19 mouse cellular contexts compared by ENCODE assay signal in the genomic region with DNA sequence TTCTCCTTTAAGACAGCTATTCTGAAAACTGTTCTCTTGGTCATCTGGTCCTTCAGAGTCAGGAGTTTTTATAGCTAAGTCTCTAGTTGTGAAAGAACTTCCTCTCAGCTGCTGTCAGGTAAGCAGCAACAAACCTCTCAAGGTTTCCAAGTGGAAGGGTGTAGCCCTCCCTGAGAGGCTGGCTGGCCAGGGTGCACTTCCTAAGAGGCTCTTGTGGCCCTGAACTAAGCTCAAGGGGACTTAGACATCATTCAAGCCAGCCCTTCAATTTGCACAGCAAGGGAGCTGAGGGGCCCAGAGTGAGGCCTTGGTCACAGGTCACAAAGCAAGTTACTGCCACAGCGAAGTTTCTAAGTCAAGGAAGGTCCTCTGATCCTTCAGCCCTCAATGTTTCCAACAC. TPM values are rescaled to one million over a fixed set of nuclear protein-coding genes. Genes with fewer than 3 reads are reported as not detected.
A peak's percentile ranks its signal among the peaks of the same experiment; 100 is the strongest.
DNase-seq lines count a peak whose midpoint lies in the region; ATAC-seq and TF ChIP-seq lines count a peak whose summit lies in the region.
"Had no signal": no experiment of that assay in that cellular context is flagged by ENCODE, and none has a peak within 500 bp of the region (broad histone marks: within the 10 kb centered on the region; RNA-seq: fewer than 3 reads in every experiment).

No protein-coding gene starts in this region.

- H3K9me3 ChIP-seq in heart, embryonic 14.5 days (ENCODE audit: control insufficient read depth, low read length) = no peaks in the 10 kb centered on the region
- H3K9me3 ChIP-seq in midbrain, embryonic 10.5 days (replicated peaks) = no peaks in the 10 kb centered on the region
- no peaks in the 10 kb centered on the region for H3K9me3 ChIP-seq in midbrain, postnatal 0 days (ENCODE audit: low read length)
- H3K9me3 ChIP-seq in lung, embryonic 14.5 days (ENCODE audit: low read depth, low read length) = no peaks in the 10 kb centered on the region
- H3K9me3 ChIP-seq: G1E; liver, embryonic 13.5 days; neural tube, embryonic 15.5 days had no signal

- H3K36me3 ChIP-seq in heart, embryonic 14.5 days (ENCODE audit: control insufficient read depth, insufficient read depth, low read length) = peaks cover 4% of the 10 kb centered on the region; the same call in 1 of the 2 replicates
- H3K36me3 ChIP-seq in midbrain, embryonic 10.5 days = peaks cover 4% of the 10 kb centered on the region; the same call in 1 of the 2 replicates
- H3K36me3 ChIP-seq in midbrain, postnatal 0 days (ENCODE audit: insufficient read depth, low read length) = no peaks in the 10 kb centered on the region
- H3K36me3 ChIP-seq in lung, embryonic 14.5 days (ENCODE audit: insufficient read depth) = no peaks in the 10 kb centered on the region
- H3K36me3 ChIP-seq in small intestine, adult 2 months (ENCODE audit: control insufficient read depth, insufficient read depth, low read length) = no peaks in the 10 kb centered on the region
- H3K36me3 ChIP-seq: liver, embryonic 13.5 days; neural tube, embryonic 15.5 days had no signal

- H3K27me3 ChIP-seq in heart, embryonic 14.5 days (ENCODE audit: control insufficient read depth, insufficient read depth, low read length) = no peaks in the 10 kb centered on the region
- no peaks in the 10 kb centered on the region for H3K27me3 ChIP-seq in midbrain, embryonic 10.5 days (ENCODE audit: low read depth, poor library complexity, severe bottlenecking)
- H3K27me3 ChIP-seq in midbrain, postnatal 0 days (ENCODE audit: insufficient read depth, low read length) = no peaks in the 10 kb centered on the region
- H3K27me3 ChIP-seq in lung, embryonic 14.5 days (ENCODE audit: insufficient read depth, low read length) = no peaks in the 10 kb centered on the region
- H3K27me3 ChIP-seq in small intestine, adult 2 months (ENCODE audit: control insufficient read depth, insufficient read depth, low read length) = no peaks in the 10 kb centered on the region
- H3K27me3 ChIP-seq: liver, embryonic 13.5 days; neural tube, embryonic 15.5 days had no signal

- intact Hi-C loops in heart, postnatal 25 days (cut with DNase I) = no loop called here

- TF ChIP-seq CTCF in midbrain, postnatal 0 days (IDR thresholded peaks at IDR 0.05) = no peak
- TF ChIP-seq CTCF in lung, embryonic 14.5 days (IDR thresholded peaks at IDR 0.05; ENCODE audit: low read depth) = no peak
- no peak for TF ChIP-seq CTCF in small intestine, adult 2 months (IDR thresholded peaks at IDR 0.05; ENCODE audit: extremely low read depth, insufficient read length, insufficient replicate concordance, low read depth, low read length)

- no peak for ATAC-seq in heart, embryonic 14.5 days (ENCODE audit: insufficient number of reproducible peaks, insufficient read depth, low FRiP score, low read depth)
- ATAC-seq in midbrain, postnatal 0 days (ENCODE audit: low FRiP score) = no peak
- ATAC-seq in lung, embryonic 14.5 days (ENCODE audit: insufficient read depth) = no peak

- no peak overlapping the region for H3K4me3 ChIP-seq in heart, embryonic 14.5 days (ENCODE audit: control insufficient read depth in 1 of 2, insufficient read depth in 1 of 2, low read depth in 1 of 2, low read length in 2 of 2)
- no peak overlapping the region for H3K4me3 ChIP-seq in midbrain, embryonic 10.5 days
- H3K4me3 ChIP-seq in midbrain, postnatal 0 days (ENCODE audit: low read depth, low read length) = no peak overlapping the region
- no peak overlapping the region for H3K4me3 ChIP-seq in lung, embryonic 14.5 days (ENCODE audit: low read depth, low read length)
- no peak overlapping the region for H3K4me3 ChIP-seq in small intestine, adult 2 months (ENCODE audit: low read depth, low read length)
- H3K4me3 ChIP-seq: liver, embryonic 13.5 days; neural tube, embryonic 15.5 days had no signal

- no peak for TF ChIP-seq POLR2A in small intestine, adult 2 months (IDR thresholded peaks at IDR 0.05; ENCODE audit: low read depth, low read length)

- peak overlapping the region; percentile 63; the same call in 1 of the 2 replicates for H3K9ac ChIP-seq in heart, embryonic 14.5 days (ENCODE audit: low read length)
- no peak overlapping the region for H3K9ac ChIP-seq in midbrain, postnatal 0 days (replicated peaks; ENCODE audit: low read length, poor library complexity, severe bottlenecking)
- no peak overlapping the region for H3K9ac ChIP-seq in lung, embryonic 14.5 days
- H3K9ac ChIP-seq: liver, embryonic 13.5 days; neural tube, embryonic 15.5 days had no signal

- H3K4me2 ChIP-seq in heart, embryonic 14.5 days (ENCODE audit: low read length) = peak overlapping the region; percentile 72
- no peak overlapping the region for H3K4me2 ChIP-seq in midbrain, postnatal 0 days (ENCODE audit: low read depth, low read length, poor library complexity, severe bottlenecking)
- peak overlapping the region; percentile 10; the same call in 1 of the 2 replicates for H3K4me2 ChIP-seq in lung, embryonic 14.5 days
- H3K4me2 ChIP-seq: liver, embryonic 13.5 days; neural tube, embryonic 15.5 days had no signal

- peaks cover 32 to 66% of the 10 kb centered on the region in 2 experiments for H3K4me1 ChIP-seq in heart, embryonic 14.5 days (ENCODE audit: control insufficient read depth in 2 of 2, insufficient read depth in 2 of 2, low read length in 2 of 2)
- peaks cover 58% of the 10 kb centered on the region for H3K4me1 ChIP-seq in midbrain, embryonic 10.5 days
- H3K4me1 ChIP-seq in midbrain, postnatal 0 days (ENCODE audit: insufficient read depth, low read length) = peaks cover 15% of the 10 kb centered on the region
- H3K4me1 ChIP-seq in lung, embryonic 14.5 days (ENCODE audit: insufficient read depth) = peaks cover 15% of the 10 kb centered on the region
- H3K4me1 ChIP-seq in small intestine, adult 2 months (ENCODE audit: control insufficient read depth, insufficient read depth, insufficient read length, low read length) = peaks cover 20% of the 10 kb centered on the region; the same call in 1 of the 2 replicates

- WGBS in heart, embryonic 14.5 days = 68% methylated on average over 1 of the region's 1 CpGs
- 28% methylated on average over 1 of the region's 1 CpGs for WGBS in midbrain, embryonic 10.5 days
- WGBS in midbrain, postnatal 0 days = 23% methylated on average over 1 of the region's 1 CpGs
- 50% methylated on average over 1 of the region's 1 CpGs for WGBS in lung, embryonic 14.5 days
- 64% methylated on average over 1 of the region's 1 CpGs for WGBS in small intestine, adult 2 months

- H3K27ac ChIP-seq in heart, embryonic 14.5 days (replicated peaks in 1 of 2; ENCODE audit: control insufficient read depth in 1 of 2, insufficient read depth in 1 of 2, low read depth in 2 of 2, low read length in 2 of 2) = peak overlapping the region; percentile 47 to 66; a peak in 2 of 4 replicates
- H3K27ac ChIP-seq in midbrain, embryonic 10.5 days (replicated peaks) = 0 out of 2 replicates have a peak overlapping the region, but pooled peaks have one; percentile 9
- no peak overlapping the region for H3K27ac ChIP-seq in midbrain, postnatal 0 days (ENCODE audit: low read depth, low read length)
- H3K27ac ChIP-seq in lung, embryonic 14.5 days (ENCODE audit: low read depth) = no peak overlapping the region
- H3K27ac ChIP-seq in small intestine, adult 2 months (ENCODE audit: insufficient read depth, low read depth, low read length) = 0 out of 2 replicates have a peak overlapping the region, but pooled peaks have one; percentile 75
- H3K27ac ChIP-seq: liver, embryonic 13.5 days; neural tube, embryonic 15.5 days had no signal

- DNase-seq in heart, postnatal 25 days (ENCODE audit: low spot score) = no peak
- DNase-seq in midbrain, embryonic 10.5 days (ENCODE audit: low spot score) = no peak
- no peak for DNase-seq in midbrain, postnatal 0 days (ENCODE audit: low spot score)
- peak; percentile 56 for DNase-seq in lung, embryonic 14.5 days
- DNase-seq in ovary, postnatal 36 days (ENCODE audit: low spot score) = no peak
- no peak for DNase-seq in right cerebral cortex, postnatal 25 days
- DNase-seq: adrenal gland, postnatal 10 days; cerebellum, adult 8-10 months; kidney, postnatal 36 days; liver, embryonic 13.5 days; retina, postnatal 1 day; thymus, postnatal 4 days had no signal

RNA-seq across cellular contexts. Expression of a gene that starts 4.0 kb away (rescaled TPM):
- 21.6 and 22.7 TPM in 2 replicates for polyA plus RNA-seq in heart, embryonic 14.5 days (2014; fragmentation: Nextera tagmentation; extraction: Ambion mirVana)
- total RNA-seq in heart, postnatal 25 days (2021) = 10 to 100 TPM; 56.5 to 58.1 TPM
- 11.9 and 12.9 TPM in 2 replicates for polyA plus RNA-seq in midbrain, embryonic 10.5 days (2016; fragmentation: Nextera tagmentation; extraction: Ambion mirVana)
- total RNA-seq in midbrain, postnatal 0 days (2014; rRNA removed) = 27.0 and 29.6 TPM in 2 replicates
- polyA plus RNA-seq in midbrain, postnatal 0 days (2015; fragmentation: Nextera tagmentation; extraction: Ambion mirVana) = 10.4 and 11.2 TPM in 2 replicates
- polyA plus RNA-seq in lung, embryonic 14.5 days (2014; fragmentation: Nextera tagmentation; extraction: Ambion mirVana) = 11.7 and 12.9 TPM in 2 replicates
- polyA plus RNA-seq in small intestine, adult 2 months (2012; rRNA removed) = 3.7 and 8.3 TPM in 2 replicates

RNA-seq across cellular contexts. Expression of a gene that starts 46.9 kb away (rescaled TPM):
- polyA plus RNA-seq in heart, embryonic 14.5 days (2014; fragmentation: Nextera tagmentation; extraction: Ambion mirVana) = 0.12 and 0.23 TPM in 2 replicates
- total RNA-seq in heart, postnatal 25 days (2021) = under 1 TPM in 1 of 2 experiments, not detected in 1; 0.05 TPM
- polyA plus RNA-seq in midbrain, embryonic 10.5 days (2016; fragmentation: Nextera tagmentation; extraction: Ambion mirVana) = 2.0 and 3.3 TPM in 2 replicates
- total RNA-seq in midbrain, postnatal 0 days (2014; rRNA removed) = 36.8 and 37.9 TPM in 2 replicates
- 17.9 and 21.2 TPM in 2 replicates for polyA plus RNA-seq in midbrain, postnatal 0 days (2015; fragmentation: Nextera tagmentation; extraction: Ambion mirVana)
- 1.7 and 2.1 TPM in 2 replicates for polyA plus RNA-seq in lung, embryonic 14.5 days (2014; fragmentation: Nextera tagmentation; extraction: Ambion mirVana)
- polyA plus RNA-seq in small intestine, adult 2 months (2012; rRNA removed) = 0.01 and 0.05 TPM in 2 replicates
- total RNA-seq: hematopoietic stem cell, adult 5-6 weeks; megakaryocyte-erythroid progenitor cell, adult 5-6 weeks; monocyte, adult 5-6 weeks had no signal
- polyA plus RNA-seq: G1E had no signal

Comparison
In these comparisons a context has a peak if more than half of its experiments do, and no peak if none do; other contexts are left out.
1. H3K27ac ChIP-seq: peak in heart, embryonic 14.5 days (2 of 2), midbrain, embryonic 10.5 days (single experiment) and small intestine, adult 2 months (single experiment); none in midbrain, postnatal 0 days (single experiment) and lung, embryonic 14.5 days (single experiment).